Mouse (Mus musculus): ENCODE measurements around the gene Zfp748.

- TF ChIP-seq POLR2A (IDR thresholded peaks at IDR 0.05; ENCODE audit: low read depth, low read length) (no peak), CTCF (IDR thresholded peaks at IDR 0.05; ENCODE audit: borderline replicate concordance, insufficient read depth, low read length) (no peak)
Measured at GRCm38 (mm10) chr13:67553730-67554129, at the start of gene Zfp748.

Measured in embryonic fibroblast, embryonic 13.5 days (primary cell).